Mouse (Mus musculus) lung, adult 18-20 months (tissue): ENCODE results near the gene Peli1.

Source experiments
- DNase-seq, 2 experiments: peaks; one replicate each; pipeline ENCODE4 v3.0.0; 2022; ENCODE audit warnings: mixed read lengths in 2 of 2

Gene Peli1

GRCm38 (mm10) chr11:21093081-21093815 lies 2.2 kb downstream of the Peli1 start:
- no peak for DNase-seq

GRCm38 (mm10) chr11:21096590-21096989 lies 5.5 kb downstream of the Peli1 start:
- no peak for DNase-seq

- no peak for DNase-seq
Observed at GRCm38 (mm10) chr11:21098457-21098856, 7.4 kb downstream of the Peli1 start.

- DNase-seq = no peak
Observed at GRCm38 (mm10) chr11:21100704-21101103, 9.6 kb downstream of the Peli1 start.

- DNase-seq = no peak
Observed at GRCm38 (mm10) chr11:21101286-21101685, 10.2 kb downstream of the Peli1 start.

- no peak for DNase-seq
Observed at GRCm38 (mm10) chr11:21102273-21103005, 11.3 kb downstream of the Peli1 start.

GRCm38 (mm10) chr11:21103186-21103585 lies 12.1 kb downstream of the Peli1 start:
- DNase-seq = no peak

- no peak for DNase-seq
Observed at GRCm38 (mm10) chr11:21105393-21105792, 14.3 kb downstream of the Peli1 start.

- DNase-seq = no peak
Observed at GRCm38 (mm10) chr11:21107120-21107519, 16.0 kb downstream of the Peli1 start.

GRCm38 (mm10) chr11:21109279-21109678 lies 18.2 kb downstream of the Peli1 start:
- no peak for DNase-seq

- no peak for DNase-seq
Observed at GRCm38 (mm10) chr11:21114516-21114915, 23.4 kb downstream of the Peli1 start.

GRCm38 (mm10) chr11:21115804-21116203 lies 24.7 kb downstream of the Peli1 start:
- no peak for DNase-seq

GRCm38 (mm10) chr11:21116623-21117295 lies 25.7 kb downstream of the Peli1 start:
- DNase-seq = no peak

GRCm38 (mm10) chr11:21121737-21122136 lies 30.6 kb downstream of the Peli1 start:
- DNase-seq = no peak

GRCm38 (mm10) chr11:21122399-21122798 lies 31.3 kb downstream of the Peli1 start:
- no peak for DNase-seq

GRCm38 (mm10) chr11:21131692-21132091 lies 40.6 kb downstream of the Peli1 start:
- no peak for DNase-seq

GRCm38 (mm10) chr11:21134875-21135451 lies 43.9 kb downstream of the Peli1 start:
- DNase-seq = no peak

GRCm38 (mm10) chr11:21139453-21139852 lies 48.4 kb downstream of the Peli1 start:
- no peak for DNase-seq

GRCm38 (mm10) chr11:21141242-21141641 lies 50.2 kb downstream of the Peli1 start:
- no peak for DNase-seq

GRCm38 (mm10) chr11:21141755-21142154 lies 50.7 kb downstream of the Peli1 start:
- DNase-seq = no peak

GRCm38 (mm10) chr11:21149476-21149875 lies 58.4 kb downstream of the Peli1 start:
- DNase-seq = no peak

- DNase-seq = no peak
Observed at GRCm38 (mm10) chr11:21150316-21150715, 59.2 kb downstream of the Peli1 start.

- DNase-seq = no peak
Observed at GRCm38 (mm10) chr11:21151672-21152071, 60.6 kb downstream of the Peli1 start.
